Mouse (Mus musculus): ENCODE data around the gene Pth. TPM values are rescaled to one million over a fixed set of nuclear protein-coding genes. Genes with fewer than 3 reads are reported as not detected.

Gene Pth
- not detected in 2 replicates for polyA plus RNA-seq (2015; fragmentation: Nextera tagmentation; extraction: Ambion mirVana)

- Histone ChIP-seq H3K9ac (no peak within 1 kb of the TSS), H3K4me3 (no peak within 1 kb of the TSS), H3K27me3 (replicated peaks) (no peaks in the 10 kb centered on the region), H3K36me3 (replicated peaks) (no peaks in the 10 kb centered on the region), H3K9me3 (no peaks in the 10 kb centered on the region), H3K27ac (no peak within 1 kb of the TSS), H3K4me2 (no peak within 1 kb of the TSS), H3K4me1 (no peaks in the 10 kb centered on the region)
- ATAC-seq (replicated peaks), result no peak
- 93% methylated on average over 2 of the region's 2 CpGs for whole genome bisulfite sequencing
Observed at GRCm38 (mm10) chr7:113388470-113388869, at the start of gene Pth. Gene Pth (minus strand): TSS chr7:113388570.

GRCm38 (mm10) chr7:113436312-113436711 is 47.9 kb upstream of the Pth start:
- no peak overlapping the region for H3K9ac ChIP-seq
- 92% methylated on average over 10 of the region's 10 CpGs for WGBS
- H3K9me3 ChIP-seq, result no peaks in the 10 kb centered on the region
- no peaks in the 10 kb centered on the region for H3K27me3 ChIP-seq (replicated peaks)
- H3K36me3 ChIP-seq (replicated peaks), result no peaks in the 10 kb centered on the region
- no peak overlapping the region for H3K27ac ChIP-seq
- H3K4me1 ChIP-seq, result no peaks in the 10 kb centered on the region
- no peak overlapping the region for H3K4me2 ChIP-seq
- no peak overlapping the region for H3K4me3 ChIP-seq
- ATAC-seq (replicated peaks), result no peak

GRCm38 (mm10) chr7:113434286-113434685 is 45.9 kb upstream of the Pth start:
- no peak for ATAC-seq (replicated peaks)
- H3K4me2 ChIP-seq, result no peak overlapping the region
- 24% methylated on average over 4 of the region's 4 CpGs for WGBS

GRCm38 (mm10) chr7:113433451-113433850 is 45.1 kb upstream of the Pth start:
- no peak overlapping the region for H3K4me3 ChIP-seq
- H3K27ac ChIP-seq, result no peak overlapping the region
- 79% methylated on average over 3 of the region's 3 CpGs for WGBS
- no peaks in the 10 kb centered on the region for H3K27me3 ChIP-seq (replicated peaks)
- no peaks in the 10 kb centered on the region for H3K4me1 ChIP-seq
- H3K4me2 ChIP-seq, result no peak overlapping the region
- no peaks in the 10 kb centered on the region for H3K36me3 ChIP-seq (replicated peaks)
- H3K9ac ChIP-seq, result no peak overlapping the region
- H3K9me3 ChIP-seq, result no peaks in the 10 kb centered on the region
- ATAC-seq (replicated peaks), result no peak

More at GRCm38 (mm10) chr7:113434286-113434685, 45.9 kb upstream of the Pth start:
- Histone ChIP-seq H3K4me1 (no peaks in the 10 kb centered on the region), H3K4me3 (no peak overlapping the region), H3K9me3 (no peaks in the 10 kb centered on the region), H3K27ac (no peak overlapping the region), H3K36me3 (replicated peaks) (no peaks in the 10 kb centered on the region), H3K27me3 (replicated peaks) (no peaks in the 10 kb centered on the region), H3K9ac (no peak overlapping the region)

- H3K27me3 ChIP-seq (replicated peaks), result no peaks in the 10 kb centered on the region
- H3K4me1 ChIP-seq, result no peaks in the 10 kb centered on the region
- H3K4me2 ChIP-seq, result no peak overlapping the region
- no peak overlapping the region for H3K4me3 ChIP-seq
- ATAC-seq (replicated peaks), result no peak
- 87% methylated on average over 4 of the region's 4 CpGs for WGBS
- H3K9ac ChIP-seq, result no peak overlapping the region
- no peaks in the 10 kb centered on the region for H3K36me3 ChIP-seq (replicated peaks)
- H3K9me3 ChIP-seq, result no peaks in the 10 kb centered on the region
- H3K27ac ChIP-seq, result no peak overlapping the region
Observed at GRCm38 (mm10) chr7:113432891-113433290, 44.5 kb upstream of the Pth start.

- no peak for ATAC-seq (replicated peaks)
- no peak overlapping the region for H3K4me3 ChIP-seq
- WGBS, result 97% methylated on average over 1 of the region's 1 CpGs
- no peak overlapping the region for H3K27ac ChIP-seq
- H3K4me1 ChIP-seq, result no peaks in the 10 kb centered on the region
- H3K9ac ChIP-seq, result no peak overlapping the region
- H3K36me3 ChIP-seq (replicated peaks), result no peaks in the 10 kb centered on the region
- H3K4me2 ChIP-seq, result no peak overlapping the region
- H3K27me3 ChIP-seq (replicated peaks), result no peaks in the 10 kb centered on the region
- no peaks in the 10 kb centered on the region for H3K9me3 ChIP-seq
Observed at GRCm38 (mm10) chr7:113420771-113421170, 32.4 kb upstream of the Pth start.

GRCm38 (mm10) chr7:113419070-113419782 is 30.9 kb upstream of the Pth start:
- no peak for ATAC-seq (replicated peaks)
- no peak overlapping the region for H3K4me2 ChIP-seq
- no peaks in the 10 kb centered on the region for H3K27me3 ChIP-seq (replicated peaks)
- H3K9me3 ChIP-seq, result no peaks in the 10 kb centered on the region
- 50% methylated on average over 4 of the region's 4 CpGs for WGBS
- H3K4me3 ChIP-seq, result no peak overlapping the region
- H3K4me1 ChIP-seq, result no peaks in the 10 kb centered on the region
- no peak overlapping the region for H3K9ac ChIP-seq
- H3K36me3 ChIP-seq (replicated peaks), result no peaks in the 10 kb centered on the region
- no peak overlapping the region for H3K27ac ChIP-seq

GRCm38 (mm10) chr7:113416536-113416935 is 28.2 kb upstream of the Pth start:
- H3K27me3 ChIP-seq (replicated peaks), result no peaks in the 10 kb centered on the region
- no peaks in the 10 kb centered on the region for H3K9me3 ChIP-seq
- H3K4me3 ChIP-seq, result no peak overlapping the region
- no peak overlapping the region for H3K9ac ChIP-seq
- H3K27ac ChIP-seq, result no peak overlapping the region
- H3K4me2 ChIP-seq, result no peak overlapping the region
- WGBS, result 83% methylated on average over 1 of the region's 1 CpGs
- H3K36me3 ChIP-seq (replicated peaks), result no peaks in the 10 kb centered on the region
- no peak for ATAC-seq (replicated peaks)
- H3K4me1 ChIP-seq, result no peaks in the 10 kb centered on the region

GRCm38 (mm10) chr7:113415256-113415655 is 26.9 kb upstream of the Pth start:
- Histone ChIP-seq H3K4me3 (no peak overlapping the region), H3K4me2 (no peak overlapping the region), H3K9me3 (no peaks in the 10 kb centered on the region), H3K36me3 (replicated peaks) (no peaks in the 10 kb centered on the region), H3K4me1 (no peaks in the 10 kb centered on the region), H3K27me3 (replicated peaks) (no peaks in the 10 kb centered on the region), H3K27ac (no peak overlapping the region), H3K9ac (no peak overlapping the region)
- WGBS, result 90% methylated on average over 3 of the region's 3 CpGs
- ATAC-seq (replicated peaks), result no peak

GRCm38 (mm10) chr7:113408712-113409111 is 20.3 kb upstream of the Pth start:
- no peak overlapping the region for H3K4me2 ChIP-seq
- no peak overlapping the region for H3K27ac ChIP-seq
- H3K4me1 ChIP-seq, result no peaks in the 10 kb centered on the region
- H3K9me3 ChIP-seq, result no peaks in the 10 kb centered on the region
- H3K27me3 ChIP-seq (replicated peaks), result no peaks in the 10 kb centered on the region
- H3K36me3 ChIP-seq (replicated peaks), result no peaks in the 10 kb centered on the region
- no peak for ATAC-seq (replicated peaks)
- H3K4me3 ChIP-seq, result no peak overlapping the region
- H3K9ac ChIP-seq, result no peak overlapping the region
- 59% methylated on average over 5 of the region's 5 CpGs for WGBS

GRCm38 (mm10) chr7:113398083-113398482 is 9.7 kb upstream of the Pth start:
- Histone ChIP-seq H3K4me3 (no peak overlapping the region), H3K9me3 (no peaks in the 10 kb centered on the region), H3K36me3 (replicated peaks) (no peaks in the 10 kb centered on the region), H3K9ac (no peak overlapping the region), H3K4me2 (no peak overlapping the region), H3K27ac (no peak overlapping the region), H3K4me1 (no peaks in the 10 kb centered on the region), H3K27me3 (replicated peaks) (no peaks in the 10 kb centered on the region)
- ATAC-seq (replicated peaks), result no peak

- WGBS, result 89% methylated on average over 4 of the region's 4 CpGs
- no peak overlapping the region for H3K4me2 ChIP-seq
- no peak overlapping the region for H3K4me3 ChIP-seq
Observed at GRCm38 (mm10) chr7:113396661-113397060, 8.3 kb upstream of the Pth start.

GRCm38 (mm10) chr7:113391619-113392018 is 3.2 kb upstream of the Pth start:
- WGBS, result 92% methylated on average over 2 of the region's 2 CpGs
- Histone ChIP-seq H3K4me1 (no peaks in the 10 kb centered on the region), H3K9me3 (no peaks in the 10 kb centered on the region), H3K4me3 (no peak overlapping the region), H3K27ac (no peak overlapping the region), H3K27me3 (replicated peaks) (no peaks in the 10 kb centered on the region), H3K36me3 (replicated peaks) (no peaks in the 10 kb centered on the region), H3K9ac (no peak overlapping the region), H3K4me2 (no peak overlapping the region)
- no peak for ATAC-seq (replicated peaks)

More at GRCm38 (mm10) chr7:113396661-113397060, 8.3 kb upstream of the Pth start:
- H3K9me3 ChIP-seq, result no peaks in the 10 kb centered on the region
- no peaks in the 10 kb centered on the region for H3K27me3 ChIP-seq (replicated peaks)
- no peak for ATAC-seq (replicated peaks)
- no peaks in the 10 kb centered on the region for H3K36me3 ChIP-seq (replicated peaks)
- no peak overlapping the region for H3K27ac ChIP-seq
- no peak overlapping the region for H3K9ac ChIP-seq
- no peaks in the 10 kb centered on the region for H3K4me1 ChIP-seq
